Mouse (Mus musculus) CD4-positive naive resting alpha-beta T cell, adult 76 days (primary cell): Measurements from ENCODE around the gene Gm21866. TPM values are rescaled to one million over a fixed set of nuclear protein-coding genes. Genes with fewer than 3 reads are reported as not detected.

Source experiments
- total RNA-seq: library from RNA; stranded (reverse); gene quantifications from one replicate; pipeline ENCODE4 v1.2.4, GENCODE M21; 2023

The Gm21866 gene
- total RNA-seq, result not detected

GRCm38 (mm10) chrY:13465479-13465878, at the start of gene Gm21866:
Gm21866 (minus strand) TSS chrY:13465579.

GRCm38 (mm10) chrY:13493726-13494125, 28.3 kb upstream of the Gm21866 start, which contains the start of gene Gm20773:
Gm20773 (plus strand) TSS chrY:13494026.

Other genes with a start within 250 kb of the Gm21866 start
- not detected for gene Gm21828, start 241.7 kb downstream of the Gm21866 start, total RNA-seq
- gene Gm21440, start 213.2 kb downstream of the Gm21866 start, total RNA-seq, result not detected
- gene Gm21454, start 213.1 kb downstream of the Gm21866 start, total RNA-seq, result not detected
- gene Gm21725, start 116.5 kb downstream of the Gm21866 start, total RNA-seq, result not detected
- gene Gm20773, start 28.4 kb upstream of the Gm21866 start, total RNA-seq, result not detected